Mouse (Mus musculus): Measurements from ENCODE around the gene Fn3k.

- TF ChIP-seq GATA1 (IDR thresholded peaks at IDR 0.05; ENCODE audit: low read length) (no peak), TAL1 (IDR thresholded peaks at IDR 0.05; ENCODE audit: low read length) (no peak)
Measured at GRCm38 (mm10) chr11:121388554-121388945, 46.2 kb upstream of the Fn3k start.

Data from erythroblast, embryonic 14.5 days (primary cell).